Mouse (Mus musculus): ENCODE measurements around the gene Inmt. TPM values are rescaled to one million over a fixed set of nuclear protein-coding genes. Genes with fewer than 3 reads are reported as not detected.
"Not testable (repeated sequence)": the region's sequence is repeated elsewhere in the genome, so short reads cannot be mapped to it uniquely, and the experiment has no call there.

The Inmt gene
- polyA plus RNA-seq, 1 experiment from 2014 or later: 0.17 TPM

DNA sequence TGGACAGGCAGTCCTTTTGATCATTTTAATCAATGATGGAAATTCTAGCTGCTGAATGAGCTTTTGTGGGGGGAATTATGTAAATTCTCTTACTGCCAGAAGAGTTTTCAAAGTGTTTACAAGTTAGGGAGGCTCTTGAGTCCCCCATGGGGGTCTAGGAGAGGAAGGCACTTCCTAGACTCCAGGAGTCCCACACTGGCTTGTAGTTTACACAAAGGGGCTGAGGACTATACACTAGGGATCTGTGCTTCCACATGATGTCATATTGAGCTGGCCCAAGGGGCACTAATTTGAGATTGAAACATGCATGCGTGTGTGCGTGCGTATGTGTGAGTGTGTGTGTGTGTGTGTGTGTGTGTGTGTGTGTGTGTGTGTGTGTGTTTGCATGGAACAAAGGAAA, 29.1 kb upstream of the Inmt start:
- H3K4me2 ChIP-seq (replicated peaks; ENCODE audit: low read depth): peak overlapping the region; percentile 77
- H3K4me1 ChIP-seq (replicated peaks; ENCODE audit: control insufficient read depth, insufficient read depth): no peaks in the 10 kb centered on the region
- no peaks in the 10 kb centered on the region for H3K36me3 ChIP-seq (ENCODE audit: control insufficient read depth, insufficient read depth, low read length)
- H3K9ac ChIP-seq (ENCODE audit: low read length): peak overlapping the region; percentile 63
- DNase-seq (ENCODE audit: low spot score): no peak
- H3K27me3 ChIP-seq (ENCODE audit: control insufficient read depth, insufficient read depth, low read length): no peaks in the 10 kb centered on the region
- no peaks in the 10 kb centered on the region for H3K9me3 ChIP-seq (ENCODE audit: control insufficient read depth, low read length)
- peak overlapping the region; percentile 60 for H3K4me3 ChIP-seq (ENCODE audit: low read depth, low read length)
- no peak for ATAC-seq (ENCODE audit: low FRiP score, low TSS enrichment)
- WGBS: 72% methylated on average over 3 of the region's 3 CpGs
- TF ChIP-seq EP300 (optimal IDR thresholded peaks at IDR 0.05): no peak
- no peak for TF ChIP-seq CTCF (IDR thresholded peaks at IDR 0.05; ENCODE audit: low read depth)
- peak overlapping the region; percentile 83 for H3K27ac ChIP-seq (replicated peaks)

DNA sequence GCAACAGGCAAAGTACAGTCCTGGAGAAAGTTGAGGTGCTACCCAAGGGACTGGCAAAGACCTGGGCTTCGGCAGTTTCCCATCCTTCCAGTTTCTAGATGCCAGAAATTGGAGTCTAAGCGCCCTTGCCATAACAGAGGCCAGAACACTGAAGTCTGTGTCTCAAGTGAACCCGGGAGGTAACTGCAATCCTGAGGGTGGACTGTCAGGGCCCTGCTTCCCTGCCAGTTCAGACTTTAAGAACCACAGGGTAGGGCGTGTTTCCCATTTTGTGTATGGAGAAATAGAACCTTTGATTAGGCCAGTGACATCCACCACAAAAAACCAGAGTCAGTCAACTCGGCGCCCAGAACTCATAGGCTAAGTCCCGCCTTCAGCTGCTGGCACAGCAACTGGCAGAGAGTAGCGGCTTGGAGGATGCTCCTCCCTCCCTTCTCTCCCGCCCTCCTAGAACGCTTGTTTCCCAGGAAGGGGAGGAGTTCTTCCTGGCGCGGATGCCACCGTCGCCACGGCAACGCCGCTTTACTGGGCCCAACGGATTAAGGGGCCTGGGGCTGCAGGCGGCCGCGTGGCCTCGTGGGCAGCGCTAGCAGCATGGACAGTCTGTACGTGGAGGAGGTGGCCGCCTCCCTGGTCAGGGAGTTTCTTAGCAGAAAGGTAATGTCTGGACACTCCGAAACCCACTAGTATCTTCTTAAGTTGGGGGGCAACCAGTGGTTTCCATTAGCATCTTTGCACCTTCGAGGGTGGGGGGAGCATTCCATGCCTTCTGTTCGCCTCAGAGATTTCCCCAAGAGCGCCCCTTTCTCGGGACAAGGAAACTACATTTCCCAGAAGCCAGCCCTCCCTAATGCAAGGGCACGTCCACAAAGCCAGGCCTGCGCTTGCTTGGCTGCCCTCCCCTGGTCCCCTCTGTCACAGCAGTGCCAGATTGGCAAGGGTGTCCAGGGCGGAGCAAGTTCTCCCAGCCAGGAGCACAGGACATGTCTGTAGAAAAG, 28.4 kb upstream of the Inmt start, which contains the start of gene Mindy4:
Gene Mindy4, plus strand, starts transcription at position 471 of the 998 bp plus-strand sequence.
- Histone ChIP-seq H3K9ac (ENCODE audit: low read length) (peak within 1 kb of the TSS; percentile 63), H3K4me3 (ENCODE audit: low read depth, low read length) (peak within 1 kb of the TSS; percentile 60), H3K27me3 (ENCODE audit: control insufficient read depth, insufficient read depth, low read length) (no peaks in the 10 kb centered on the region), H3K36me3 (ENCODE audit: control insufficient read depth, insufficient read depth, low read length) (no peaks in the 10 kb centered on the region), H3K9me3 (ENCODE audit: control insufficient read depth, low read length) (no peaks in the 10 kb centered on the region), H3K27ac (replicated peaks) (peak within 1 kb of the TSS; percentile 83), H3K4me1 (replicated peaks; ENCODE audit: control insufficient read depth, insufficient read depth) (no peaks in the 10 kb centered on the region), H3K4me2 (replicated peaks; ENCODE audit: low read depth) (peak within 1 kb of the TSS; percentile 77)
- ATAC-seq (ENCODE audit: low FRiP score, low TSS enrichment): peak; percentile 93
- TF ChIP-seq CTCF (IDR thresholded peaks at IDR 0.05; ENCODE audit: low read depth): peak; percentile 59
- no peak for TF ChIP-seq EP300 (optimal IDR thresholded peaks at IDR 0.05)
- 4% methylated on average over 31 of the region's 33 CpGs for WGBS
- peak; percentile 87 for DNase-seq (ENCODE audit: low spot score)

DNA sequence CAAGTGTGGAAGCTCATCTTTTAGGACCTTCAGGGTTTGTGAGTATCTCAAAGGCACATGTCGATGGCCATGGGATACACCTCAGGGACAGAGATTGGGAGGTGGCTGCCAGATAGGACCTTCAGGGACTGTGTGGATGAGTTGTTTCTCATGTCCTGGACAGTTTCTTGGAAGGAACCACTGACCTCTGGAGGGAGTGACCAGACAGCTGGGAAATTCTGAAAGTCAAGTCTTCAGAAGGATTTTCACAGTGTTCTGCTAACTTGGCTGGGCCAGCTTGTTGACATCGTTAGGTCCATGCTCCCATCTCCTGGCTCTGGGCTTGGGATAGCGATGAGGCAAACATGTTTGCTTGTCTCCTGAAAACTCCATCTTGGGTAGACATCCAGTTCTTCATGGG, 24.2 kb upstream of the Inmt start:
- 79% methylated on average over 3 of the region's 3 CpGs for WGBS

DNA sequence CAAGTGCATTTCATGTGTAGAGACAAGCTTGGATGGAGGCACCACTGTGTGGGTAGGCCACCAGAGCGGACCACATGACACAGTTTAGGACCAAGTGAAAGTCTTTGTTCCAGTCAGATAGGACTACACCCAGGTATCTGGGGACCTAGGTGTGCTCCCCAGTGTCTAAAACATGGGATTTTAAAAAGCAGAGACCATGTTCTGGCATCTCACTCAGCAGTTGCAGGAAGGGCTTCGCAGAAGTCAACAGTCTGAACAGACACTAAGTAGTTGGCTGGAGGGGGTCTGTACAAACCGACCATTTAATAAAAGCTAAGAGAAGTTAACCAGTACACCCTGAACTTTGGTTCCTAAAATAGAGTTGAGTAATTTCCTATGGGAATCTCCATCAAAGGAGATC, 18.3 kb upstream of the Inmt start:
- Histone ChIP-seq H3K4me2 (replicated peaks; ENCODE audit: low read depth) (no peak overlapping the region), H3K9me3 (ENCODE audit: control insufficient read depth, low read length) (no peaks in the 10 kb centered on the region), H3K4me3 (ENCODE audit: low read depth, low read length) (no peak overlapping the region), H3K4me1 (replicated peaks; ENCODE audit: control insufficient read depth, insufficient read depth) (no peaks in the 10 kb centered on the region), H3K27ac (replicated peaks) (no peak overlapping the region), H3K27me3 (ENCODE audit: control insufficient read depth, insufficient read depth, low read length) (no peaks in the 10 kb centered on the region), H3K36me3 (ENCODE audit: control insufficient read depth, insufficient read depth, low read length) (no peaks in the 10 kb centered on the region), H3K9ac (ENCODE audit: low read length) (no peak overlapping the region)
- TF ChIP-seq CTCF (IDR thresholded peaks at IDR 0.05; ENCODE audit: low read depth) (no peak), EP300 (optimal IDR thresholded peaks at IDR 0.05) (no peak)
- ATAC-seq (ENCODE audit: low FRiP score, low TSS enrichment) (no peak), DNase-seq (ENCODE audit: low spot score) (no peak)
- WGBS: 89% methylated on average over 3 of the region's 3 CpGs

More for the DNA sequence above, 24.2 kb upstream of the Inmt start:
- Histone ChIP-seq H3K27me3 (ENCODE audit: control insufficient read depth, insufficient read depth, low read length) (no peaks in the 10 kb centered on the region), H3K9ac (ENCODE audit: low read length) (no peak overlapping the region), H3K4me3 (ENCODE audit: low read depth, low read length) (no peak overlapping the region), H3K36me3 (ENCODE audit: control insufficient read depth, insufficient read depth, low read length) (no peaks in the 10 kb centered on the region), H3K4me2 (replicated peaks; ENCODE audit: low read depth) (no peak overlapping the region), H3K9me3 (ENCODE audit: control insufficient read depth, low read length) (no peaks in the 10 kb centered on the region), H3K4me1 (replicated peaks; ENCODE audit: control insufficient read depth, insufficient read depth) (no peaks in the 10 kb centered on the region), H3K27ac (replicated peaks) (no peak overlapping the region)
- DNase-seq (ENCODE audit: low spot score) (no peak), ATAC-seq (ENCODE audit: low FRiP score, low TSS enrichment) (no peak)
- no peak for TF ChIP-seq EP300 (optimal IDR thresholded peaks at IDR 0.05)
- TF ChIP-seq CTCF (IDR thresholded peaks at IDR 0.05; ENCODE audit: low read depth): no peak

DNA sequence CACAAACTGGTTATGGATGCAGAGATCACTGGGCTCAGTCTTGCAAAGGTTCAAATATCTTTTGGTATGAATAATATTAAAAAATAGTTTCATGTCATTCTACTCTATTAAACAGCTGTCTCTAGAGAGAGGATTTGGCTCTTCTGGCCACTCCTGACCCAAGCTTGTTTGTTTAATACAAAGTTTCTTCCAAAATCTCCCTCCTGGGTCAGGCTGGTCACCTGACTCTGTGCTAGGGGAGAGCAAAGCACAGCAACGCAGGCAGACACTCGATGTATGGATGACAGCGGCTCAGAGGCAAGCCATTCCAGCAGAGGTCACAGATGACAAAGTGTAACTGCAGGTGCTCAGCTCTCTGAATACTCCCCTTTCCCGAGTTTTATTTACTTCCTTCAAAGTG, 16.7 kb upstream of the Inmt start:
- Histone ChIP-seq H3K9ac (ENCODE audit: low read length) (no peak overlapping the region), H3K27ac (replicated peaks) (no peak overlapping the region), H3K36me3 (ENCODE audit: control insufficient read depth, insufficient read depth, low read length) (no peaks in the 10 kb centered on the region), H3K4me3 (ENCODE audit: low read depth, low read length) (no peak overlapping the region), H3K27me3 (ENCODE audit: control insufficient read depth, insufficient read depth, low read length) (no peaks in the 10 kb centered on the region), H3K4me1 (replicated peaks; ENCODE audit: control insufficient read depth, insufficient read depth) (no peaks in the 10 kb centered on the region), H3K9me3 (ENCODE audit: control insufficient read depth, low read length) (no peaks in the 10 kb centered on the region), H3K4me2 (replicated peaks; ENCODE audit: low read depth) (no peak overlapping the region)
- whole genome bisulfite sequencing: 39% methylated on average over 4 of the region's 4 CpGs
- ATAC-seq (ENCODE audit: low FRiP score, low TSS enrichment) (no peak), DNase-seq (ENCODE audit: low spot score) (no peak)
- no peak for TF ChIP-seq EP300 (optimal IDR thresholded peaks at IDR 0.05)
- no peak for TF ChIP-seq CTCF (IDR thresholded peaks at IDR 0.05; ENCODE audit: low read depth)

DNA sequence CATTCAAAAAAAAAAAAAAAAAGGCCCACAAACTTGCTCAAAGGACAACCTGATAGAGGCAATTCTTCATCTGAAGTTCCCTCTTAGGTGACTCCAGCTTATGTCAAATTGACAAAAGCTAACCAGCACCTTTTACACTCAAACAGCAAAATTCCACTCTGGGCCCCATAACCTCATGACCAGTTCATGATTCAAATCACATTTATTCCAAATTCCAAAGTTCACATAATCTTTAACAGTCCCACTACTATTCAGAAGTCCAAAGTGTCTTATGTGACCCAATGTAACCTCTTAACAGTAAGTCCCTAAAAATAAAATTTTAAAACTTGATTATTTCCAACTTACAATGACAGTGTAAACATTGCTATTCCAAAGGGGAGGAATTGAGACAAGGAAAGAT, 14.6 kb upstream of the Inmt start:
- Histone ChIP-seq H3K9ac (ENCODE audit: low read length) (no peak overlapping the region), H3K9me3 (ENCODE audit: control insufficient read depth, low read length) (no peaks in the 10 kb centered on the region), H3K4me1 (replicated peaks; ENCODE audit: control insufficient read depth, insufficient read depth) (no peaks in the 10 kb centered on the region), H3K4me3 (ENCODE audit: low read depth, low read length) (no peak overlapping the region), H3K4me2 (replicated peaks; ENCODE audit: low read depth) (no peak overlapping the region), H3K27ac (replicated peaks) (no peak overlapping the region), H3K36me3 (ENCODE audit: control insufficient read depth, insufficient read depth, low read length) (no peaks in the 10 kb centered on the region), H3K27me3 (ENCODE audit: control insufficient read depth, insufficient read depth, low read length) (no peaks in the 10 kb centered on the region)
- ATAC-seq (ENCODE audit: low FRiP score, low TSS enrichment) (no peak), DNase-seq (ENCODE audit: low spot score) (no peak)
- TF ChIP-seq EP300 (optimal IDR thresholded peaks at IDR 0.05): no peak
- TF ChIP-seq CTCF (IDR thresholded peaks at IDR 0.05; ENCODE audit: low read depth): no peak

DNA sequence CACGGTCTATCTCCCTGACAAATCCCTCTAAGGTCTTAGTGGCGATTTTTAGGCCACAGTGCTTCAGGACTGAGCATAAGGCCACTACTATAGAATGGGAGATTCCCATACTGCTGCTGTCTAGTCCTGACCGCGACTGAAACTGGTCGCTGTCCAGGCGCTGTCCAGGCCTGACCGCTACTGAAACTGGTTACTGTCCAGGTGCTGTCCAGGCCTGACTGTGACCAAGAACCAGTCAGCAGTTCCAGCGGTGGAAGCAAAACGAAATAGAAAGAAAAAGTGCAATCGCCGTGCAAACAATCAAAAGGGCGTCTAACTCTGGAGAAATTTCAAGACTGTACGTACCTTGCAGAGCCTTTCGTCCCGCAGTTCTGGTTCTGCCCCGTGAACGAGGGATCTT, 13.0 kb upstream of the Inmt start:
- 92% methylated on average over 17 of the region's 17 CpGs for WGBS
- H3K27ac ChIP-seq (replicated peaks); H3K4me1 ChIP-seq (replicated peaks; ENCODE audit: control insufficient read depth, insufficient read depth); H3K4me2 ChIP-seq (replicated peaks; ENCODE audit: low read depth); H3K9ac ChIP-seq (ENCODE audit: low read length); DNase-seq (ENCODE audit: low spot score); ATAC-seq (ENCODE audit: low FRiP score, low TSS enrichment); H3K27me3 ChIP-seq (ENCODE audit: control insufficient read depth, insufficient read depth, low read length); H3K9me3 ChIP-seq (ENCODE audit: control insufficient read depth, low read length); H3K36me3 ChIP-seq (ENCODE audit: control insufficient read depth, insufficient read depth, low read length); H3K4me3 ChIP-seq (ENCODE audit: low read depth, low read length): not testable (repeated sequence)

Data from stomach, postnatal 0 days (tissue).